Mouse (Mus musculus): Measurements from ENCODE around the gene Lypd6. TPM values are rescaled to one million over a fixed set of nuclear protein-coding genes. Genes with fewer than 3 reads are reported as not detected.

Gene Lypd6
- polyA plus RNA-seq (2012; rRNA removed) = 1.2 and 3.1 TPM in 2 replicates

GRCm38 (mm10) chr2:50066246-50066967 lies at the start of gene Lypd6:
Lypd6 (plus strand) TSS chr2:50066429.
- DNase-seq = peak; percentile 20
- under 1% methylated on average over 76 of the region's 76 CpGs for WGBS
- H3K4me3 ChIP-seq (replicated peaks; ENCODE audit: extremely low read depth, low read depth, low read length) = peak within 1 kb of the TSS; percentile 31
- H3K4me1 ChIP-seq (ENCODE audit: control insufficient read depth, insufficient read depth, low read length) = no peaks in the 10 kb centered on the region
- TF ChIP-seq POLR2A (IDR thresholded peaks at IDR 0.05; ENCODE audit: borderline replicate concordance, extremely low read depth, low read depth, low read length) = no peak
- no peak for TF ChIP-seq CTCF (IDR thresholded peaks at IDR 0.05; ENCODE audit: insufficient read depth, low read length)

- 80% methylated on average over 1 of the region's 1 CpGs for WGBS
- no peak for DNase-seq
- TF ChIP-seq CTCF (IDR thresholded peaks at IDR 0.05; ENCODE audit: insufficient read depth, low read length) = no peak
- TF ChIP-seq POLR2A (IDR thresholded peaks at IDR 0.05; ENCODE audit: borderline replicate concordance, extremely low read depth, low read depth, low read length) = no peak
- Histone ChIP-seq H3K4me1 (ENCODE audit: control insufficient read depth, insufficient read depth, low read length) (no peaks in the 10 kb centered on the region), H3K4me3 (replicated peaks; ENCODE audit: extremely low read depth, low read depth, low read length) (no peak overlapping the region)
Observed at GRCm38 (mm10) chr2:50019477-50019876, 46.8 kb upstream of the Lypd6 start.

DNA sequence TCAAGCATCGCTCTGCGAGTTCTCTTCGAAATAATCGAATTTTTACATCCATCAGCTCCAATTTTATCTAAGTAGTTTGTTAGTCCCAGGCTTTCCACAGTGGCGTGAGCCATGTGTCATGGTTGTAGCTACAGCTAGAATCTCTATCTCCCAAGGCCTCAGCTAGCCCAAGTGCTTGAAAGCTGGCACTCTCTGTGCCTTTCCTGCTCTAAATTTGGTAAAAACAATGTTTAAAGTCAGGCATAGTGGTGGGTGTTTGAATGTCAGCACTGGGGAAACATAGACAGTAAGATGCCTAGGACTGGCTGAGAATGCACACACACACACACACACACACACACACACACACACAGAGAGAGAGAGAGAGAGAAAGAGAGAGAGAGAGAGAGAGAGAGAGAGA lies 40.7 kb upstream of the Lypd6 start:
- no peaks in the 10 kb centered on the region for H3K4me1 ChIP-seq (ENCODE audit: control insufficient read depth, insufficient read depth, low read length)
- WGBS = 77% methylated on average over 5 of the region's 5 CpGs
- DNase-seq = no peak
- H3K4me3 ChIP-seq (replicated peaks; ENCODE audit: extremely low read depth, low read depth, low read length) = no peak overlapping the region
- TF ChIP-seq CTCF (IDR thresholded peaks at IDR 0.05; ENCODE audit: insufficient read depth, low read length) (no peak), POLR2A (IDR thresholded peaks at IDR 0.05; ENCODE audit: borderline replicate concordance, extremely low read depth, low read depth, low read length) (no peak)

DNA sequence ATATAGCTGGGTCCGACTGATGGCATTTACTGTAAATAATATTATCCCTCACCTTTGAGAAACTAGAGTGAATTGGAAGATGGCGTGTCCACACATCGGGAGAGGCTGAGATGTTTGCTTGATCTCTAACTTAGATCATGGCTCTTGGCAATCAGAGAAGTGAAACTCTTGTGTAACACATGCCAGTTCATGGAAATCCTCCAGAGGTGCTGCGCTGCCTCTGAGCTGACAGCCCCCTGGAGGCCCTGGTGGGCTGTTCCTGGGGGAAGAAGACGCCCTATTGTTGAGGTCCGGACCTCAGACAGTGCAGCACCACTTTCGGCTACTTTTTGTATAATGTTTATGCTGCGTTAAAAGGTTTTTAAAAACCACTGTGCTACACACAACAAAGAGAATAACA lies 37.3 kb upstream of the Lypd6 start:
- no peaks in the 10 kb centered on the region for H3K4me1 ChIP-seq (ENCODE audit: control insufficient read depth, insufficient read depth, low read length)
- 67% methylated on average over 8 of the region's 8 CpGs for WGBS
- no peak overlapping the region for H3K4me3 ChIP-seq (replicated peaks; ENCODE audit: extremely low read depth, low read depth, low read length)
- no peak for DNase-seq
- TF ChIP-seq POLR2A (IDR thresholded peaks at IDR 0.05; ENCODE audit: borderline replicate concordance, extremely low read depth, low read depth, low read length) (no peak), CTCF (IDR thresholded peaks at IDR 0.05; ENCODE audit: insufficient read depth, low read length) (no peak)

DNA sequence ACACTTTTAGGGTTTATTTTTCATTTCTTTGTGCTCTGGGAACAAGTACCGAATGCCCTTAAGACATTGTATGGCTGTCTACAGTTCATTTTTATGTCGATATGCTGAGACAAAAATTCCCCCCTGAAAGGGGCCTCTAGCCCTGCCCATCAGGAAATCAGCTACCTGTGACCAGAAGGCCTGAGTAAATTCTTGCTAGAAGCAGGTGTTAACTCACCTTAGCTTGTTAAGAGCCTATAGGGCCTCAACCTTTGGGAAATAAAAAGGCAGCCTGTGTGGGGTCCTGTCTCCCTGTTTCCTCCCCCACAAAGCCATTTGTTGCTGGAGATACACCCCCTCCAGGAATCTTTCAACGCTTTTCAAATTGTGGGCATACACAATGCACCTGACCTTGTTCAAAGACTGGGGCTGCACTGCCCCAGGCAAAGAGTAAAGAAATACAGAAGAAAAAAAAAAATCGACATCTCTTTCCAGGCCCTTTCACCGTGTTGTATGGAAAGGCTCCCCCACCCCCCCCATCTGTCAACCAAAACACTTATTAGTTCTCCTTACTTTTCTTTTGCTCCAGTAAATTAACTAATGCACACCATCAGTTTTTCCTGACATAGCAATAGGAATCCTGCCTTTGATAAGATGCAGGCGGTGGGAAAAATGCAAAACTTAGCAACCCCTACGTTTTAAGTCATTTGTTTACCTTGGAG lies 21.9 kb upstream of the Lypd6 start:
- DNase-seq = no peak
- 57% methylated on average over 7 of the region's 7 CpGs for WGBS
- no peak overlapping the region for H3K4me3 ChIP-seq (replicated peaks; ENCODE audit: extremely low read depth, low read depth, low read length)

DNA sequence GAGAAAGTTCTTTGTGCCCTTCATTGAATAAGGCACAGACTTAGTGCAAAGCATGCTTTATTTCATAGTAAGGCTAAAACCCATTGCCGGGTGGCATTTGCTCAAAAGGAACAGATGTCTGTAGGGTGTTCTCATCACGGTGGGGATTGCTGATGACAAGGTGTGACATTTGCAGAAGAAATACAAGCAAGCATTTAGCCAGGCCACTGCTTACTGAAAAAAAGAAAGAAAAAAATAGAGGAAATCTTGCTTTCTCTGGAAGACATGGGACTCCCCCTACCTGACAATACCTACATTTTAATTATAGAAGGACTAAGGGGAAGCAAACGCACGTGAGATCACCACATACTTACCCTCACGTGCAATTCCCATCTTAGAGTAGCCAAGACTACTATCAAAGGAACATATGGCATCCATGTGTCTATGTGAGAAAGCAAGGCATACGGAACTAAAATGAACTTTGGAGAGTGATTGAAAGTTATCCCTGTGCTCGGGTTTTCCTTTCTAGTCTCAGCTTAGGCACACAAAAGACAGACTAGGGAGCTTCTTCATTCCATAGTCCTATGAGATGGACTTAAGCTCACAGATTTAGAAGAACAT lies 21.3 kb upstream of the Lypd6 start:
- TF ChIP-seq POLR2A (IDR thresholded peaks at IDR 0.05; ENCODE audit: borderline replicate concordance, extremely low read depth, low read depth, low read length) (no peak), CTCF (IDR thresholded peaks at IDR 0.05; ENCODE audit: insufficient read depth, low read length) (no peak)
- Histone ChIP-seq H3K4me3 (replicated peaks; ENCODE audit: extremely low read depth, low read depth, low read length) (no peak overlapping the region), H3K4me1 (ENCODE audit: control insufficient read depth, insufficient read depth, low read length) (no peaks in the 10 kb centered on the region)
- no peak for DNase-seq
- 74% methylated on average over 7 of the region's 7 CpGs for WGBS

More for the DNA sequence above, 21.9 kb upstream of the Lypd6 start:
- TF ChIP-seq CTCF (IDR thresholded peaks at IDR 0.05; ENCODE audit: insufficient read depth, low read length) = no peak
- no peak for TF ChIP-seq POLR2A (IDR thresholded peaks at IDR 0.05; ENCODE audit: borderline replicate concordance, extremely low read depth, low read depth, low read length)
- H3K4me1 ChIP-seq (ENCODE audit: control insufficient read depth, insufficient read depth, low read length) = no peaks in the 10 kb centered on the region

DNA sequence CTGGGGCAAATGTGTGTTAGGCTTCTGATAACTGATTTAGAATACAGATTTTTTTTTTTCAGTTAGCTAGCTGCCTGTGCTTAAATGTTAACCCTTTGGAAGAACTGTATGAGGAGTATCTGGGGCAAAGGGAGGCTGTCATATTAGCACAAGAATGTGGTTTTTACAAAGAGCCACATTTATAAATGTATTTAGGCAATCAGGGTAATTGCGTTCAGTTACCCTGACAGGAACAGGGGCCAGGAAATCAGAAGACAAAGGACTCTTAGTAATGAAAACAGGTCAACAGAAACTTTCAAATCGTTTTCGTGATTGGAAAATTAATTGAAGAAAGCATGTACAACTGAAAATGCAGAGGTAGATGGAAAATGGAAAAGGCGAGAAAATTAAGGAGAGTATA lies 20.4 kb upstream of the Lypd6 start:
- Histone ChIP-seq H3K4me1 (ENCODE audit: control insufficient read depth, insufficient read depth, low read length) (no peaks in the 10 kb centered on the region), H3K4me3 (replicated peaks; ENCODE audit: extremely low read depth, low read depth, low read length) (no peak overlapping the region)
- WGBS = 74% methylated on average over 4 of the region's 4 CpGs
- TF ChIP-seq CTCF (IDR thresholded peaks at IDR 0.05; ENCODE audit: insufficient read depth, low read length) (no peak), POLR2A (IDR thresholded peaks at IDR 0.05; ENCODE audit: borderline replicate concordance, extremely low read depth, low read depth, low read length) (no peak)
- no peak for DNase-seq

DNA sequence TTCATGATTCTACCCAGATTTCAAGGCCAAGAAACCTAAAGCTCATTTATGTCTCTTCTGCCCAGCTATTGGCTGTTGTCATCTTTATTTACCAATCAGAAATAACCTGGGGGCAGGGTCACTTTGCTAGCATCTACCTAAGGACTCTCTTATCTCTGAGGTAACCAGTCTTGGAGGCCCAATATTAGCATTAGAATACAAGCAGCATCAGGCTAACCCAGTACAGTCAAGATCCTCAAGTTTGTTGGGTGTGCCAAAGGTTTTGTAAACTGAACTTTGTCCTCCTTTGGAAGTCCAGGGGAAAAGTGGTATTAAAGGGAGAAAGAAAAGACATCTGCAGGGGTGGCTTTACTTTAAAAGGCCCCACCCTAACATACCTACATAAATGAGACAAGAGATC lies 17.8 kb upstream of the Lypd6 start:
- H3K4me3 ChIP-seq (replicated peaks; ENCODE audit: extremely low read depth, low read depth, low read length) = no peak overlapping the region
- H3K4me1 ChIP-seq (ENCODE audit: control insufficient read depth, insufficient read depth, low read length) = no peaks in the 10 kb centered on the region
- TF ChIP-seq POLR2A (IDR thresholded peaks at IDR 0.05; ENCODE audit: borderline replicate concordance, extremely low read depth, low read depth, low read length) (no peak), CTCF (IDR thresholded peaks at IDR 0.05; ENCODE audit: insufficient read depth, low read length) (no peak)

DNA sequence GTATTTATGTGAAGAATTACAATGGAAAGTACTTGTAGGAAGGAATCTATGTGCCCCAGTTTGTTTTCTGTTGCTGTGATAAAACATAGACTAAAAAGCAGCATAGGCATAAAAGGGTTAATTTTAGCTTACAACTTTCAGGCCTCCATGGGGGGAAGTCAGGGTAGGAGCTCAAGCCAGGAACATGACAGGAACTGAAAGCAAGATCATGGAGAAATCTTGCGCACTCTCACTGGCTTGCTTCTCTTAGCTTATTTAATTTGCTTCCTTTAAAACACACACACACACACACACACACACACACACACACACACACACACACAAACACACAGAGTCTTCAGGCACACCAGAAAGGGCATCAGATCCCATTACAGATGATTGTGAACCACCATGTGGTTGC lies 12.3 kb upstream of the Lypd6 start:
- Histone ChIP-seq H3K4me1 (ENCODE audit: control insufficient read depth, insufficient read depth, low read length) (no peaks in the 10 kb centered on the region), H3K4me3 (replicated peaks; ENCODE audit: extremely low read depth, low read depth, low read length) (no peak overlapping the region)
- no peak for TF ChIP-seq CTCF (IDR thresholded peaks at IDR 0.05; ENCODE audit: insufficient read depth, low read length)
- no peak for TF ChIP-seq POLR2A (IDR thresholded peaks at IDR 0.05; ENCODE audit: borderline replicate concordance, extremely low read depth, low read depth, low read length)
- DNase-seq = no peak
- 68% methylated on average over 1 of the region's 1 CpGs for WGBS

More for the DNA sequence above, 17.8 kb upstream of the Lypd6 start:
- no peak for DNase-seq

Data from lung, adult 2 months (tissue).